Mouse (Mus musculus) gastrocnemius, postnatal 4 days (tissue): Measurements from ENCODE around the gene Olfr1208. TPM values are rescaled to one million over a fixed set of nuclear protein-coding genes. Genes with fewer than 3 reads are reported as not detected.

ENCODE experiments used
- DNase-seq, 2 experiments: peaks; one replicate each; pipeline ENCODE4 v3.0.0; 2021 to 2022; ENCODE audit warnings: low spot score in 2 of 2, mixed read lengths in 2 of 2
- long read RNA-seq, 2 experiments: library from polyadenylated mRNA; stranded (forward); transcript quantifications; one replicate each; pipeline ENCODE4 v2.0.0; 2021
- total RNA-seq, 2 experiments: library from RNA; stranded (reverse); gene quantifications; 2 replicates each; pipeline ENCODE4 v1.2.3; 2021

The Olfr1208 gene
- not detected for total RNA-seq
- long read RNA-seq, experiment 1, result 0 reads
- long read RNA-seq, experiment 2, result 0 reads

GRCm38 (mm10) chr2:88902211-88902610 lies at the start of gene Olfr1208:
Gene Olfr1208 (minus strand): TSS chr2:88902311.
- DNase-seq, result no peak

DNA sequence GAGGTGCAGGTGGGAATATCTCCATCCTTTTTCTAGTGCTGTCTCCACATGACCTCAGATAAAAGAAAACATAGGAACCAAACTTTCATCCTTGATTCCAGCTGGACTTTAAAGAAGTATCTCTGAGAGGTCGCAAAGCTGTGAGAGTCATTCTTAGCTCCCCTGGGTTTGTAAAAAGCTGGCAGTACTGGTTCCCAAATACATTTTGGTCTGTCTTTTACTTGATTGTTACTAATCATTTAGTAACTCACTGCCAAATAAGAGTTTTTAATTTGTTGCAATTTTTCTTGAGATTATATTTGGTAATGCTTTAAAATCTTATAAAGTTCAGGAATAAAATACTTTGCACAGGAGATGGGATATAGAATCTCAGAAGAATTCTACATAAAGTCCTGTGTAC lies 35.9 kb upstream of the Olfr1208 start, which contains the start of gene Olfr1211:
TSS of gene Olfr1211 (minus strand) at position 101 of the 400 bp plus-strand sequence.
- no peak for DNase-seq

DNA sequence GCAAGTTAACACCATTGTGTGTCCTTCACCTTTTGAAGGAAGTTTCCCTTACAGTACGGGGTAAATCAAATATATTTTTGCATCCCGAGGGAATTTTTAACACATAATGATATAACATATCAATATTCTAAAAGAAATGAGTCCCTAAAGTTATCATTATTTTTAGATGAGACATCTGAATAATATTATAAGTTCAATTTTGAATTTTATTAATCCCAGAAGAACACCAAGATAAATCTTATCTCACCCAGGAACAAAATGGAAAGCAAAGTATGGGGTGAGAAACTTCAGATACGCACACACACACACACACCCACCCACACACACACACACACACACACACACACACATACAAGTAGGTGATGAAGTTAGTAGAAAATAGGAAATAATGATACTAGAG lies 12.9 kb upstream of the Olfr1208 start, which contains the start of gene Olfr1209:
TSS of gene Olfr1209 (minus strand) at position 101 of the 400 bp plus-strand sequence.
- DNase-seq, result no peak

DNA sequence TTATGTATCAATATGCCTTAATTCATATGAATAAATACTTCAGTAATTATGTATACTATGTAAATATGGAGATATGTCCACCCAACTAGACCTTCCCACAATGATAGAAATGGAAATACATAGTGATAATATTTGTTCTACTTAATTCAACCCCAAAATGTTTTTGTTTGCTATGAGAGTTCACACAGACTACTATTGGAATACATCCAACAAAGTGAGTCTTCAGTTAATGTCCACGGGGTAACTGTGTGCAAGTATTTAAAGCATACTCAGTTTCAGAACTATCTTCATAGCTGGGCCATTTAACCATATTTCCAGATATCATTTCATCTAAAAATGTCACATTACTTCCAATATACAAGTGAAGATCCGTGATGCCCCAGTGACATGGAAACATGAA lies 39.2 kb downstream of the Olfr1208 start, which contains the start of gene Olfr1206:
TSS of gene Olfr1206 (plus strand) at position 301 of the 400 bp plus-strand sequence.
- no peak for DNase-seq

GRCm38 (mm10) chr2:88848992-88849391 lies 53.1 kb downstream of the Olfr1208 start, which contains the start of gene Olfr1204:
Gene Olfr1204 (plus strand): TSS chr2:88849292.
- no peak for DNase-seq

Other genes with a start within 250 kb of the Olfr1208 start
- not detected for gene Olfr1193, start 226.7 kb downstream of the Olfr1208 start, total RNA-seq
- not detected for gene Olfr1195, start 213.1 kb downstream of the Olfr1208 start, total RNA-seq
- gene Olfr1196, start 197.7 kb downstream of the Olfr1208 start, total RNA-seq, result not detected
- gene Olfr1197, start 169.9 kb downstream of the Olfr1208 start, total RNA-seq, result not detected
- gene Olfr1198, start 150.9 kb downstream of the Olfr1208 start, total RNA-seq, result not detected
- gene Olfr1199, start 141.8 kb downstream of the Olfr1208 start, total RNA-seq, result not detected
- not detected for gene Olfr1200, start 131.8 kb downstream of the Olfr1208 start, total RNA-seq
- not detected for gene Olfr1201, start 109.3 kb downstream of the Olfr1208 start, total RNA-seq
- gene Olfr1202, start 87.8 kb downstream of the Olfr1208 start, total RNA-seq, result under 1 TPM in 1 of 2 experiments, not detected in 1; 0.07 TPM
- gene Olfr1205, start 72.6 kb downstream of the Olfr1208 start, total RNA-seq, result not detected
- gene Olfr1204, start 53.0 kb downstream of the Olfr1208 start, total RNA-seq, result not detected
- not detected for gene Olfr1206, start 39.1 kb downstream of the Olfr1208 start, total RNA-seq
- not detected for gene Olfr1209, start 12.8 kb upstream of the Olfr1208 start, total RNA-seq
- gene Olfr1211, start 35.8 kb upstream of the Olfr1208 start, total RNA-seq, result not detected
- gene Olfr1212, start 51.7 kb upstream of the Olfr1208 start, total RNA-seq, result not detected
- not detected for gene Gm13762, start 78.0 kb upstream of the Olfr1208 start, total RNA-seq
- gene Olfr1214, start 90.3 kb upstream of the Olfr1208 start, total RNA-seq, result not detected
- not detected for gene Olfr1215, start 104.7 kb upstream of the Olfr1208 start, total RNA-seq
- not detected for gene Olfr1216, start 116.0 kb upstream of the Olfr1208 start, total RNA-seq
- not detected for gene Olfr1217, start 129.8 kb upstream of the Olfr1208 start, total RNA-seq
- not detected for gene Olfr1218, start 158.9 kb upstream of the Olfr1208 start, total RNA-seq
- not detected for gene Olfr1219, start 181.2 kb upstream of the Olfr1208 start, total RNA-seq
- gene Olfr1220, start 204.5 kb upstream of the Olfr1208 start, total RNA-seq, result not detected
- not detected for gene Olfr1221, start 215.0 kb upstream of the Olfr1208 start, total RNA-seq
- gene Olfr1222, start 230.7 kb upstream of the Olfr1208 start, total RNA-seq, result not detected
- not detected for gene Olfr1223, start 249.2 kb upstream of the Olfr1208 start, total RNA-seq